Mouse (Mus musculus): Measurements from ENCODE around the gene Slc25a33.
"Not testable (repeated sequence)": the region's sequence is repeated elsewhere in the genome, so short reads cannot be mapped to it uniquely, and the experiment has no call there.

Gene Slc25a33

GRCm38 (mm10) chr4:149763335-149763734 is 10.7 kb downstream of the Slc25a33 start:
- intact Hi-C loops (cut with DNase I) = no loop called here

DNA sequence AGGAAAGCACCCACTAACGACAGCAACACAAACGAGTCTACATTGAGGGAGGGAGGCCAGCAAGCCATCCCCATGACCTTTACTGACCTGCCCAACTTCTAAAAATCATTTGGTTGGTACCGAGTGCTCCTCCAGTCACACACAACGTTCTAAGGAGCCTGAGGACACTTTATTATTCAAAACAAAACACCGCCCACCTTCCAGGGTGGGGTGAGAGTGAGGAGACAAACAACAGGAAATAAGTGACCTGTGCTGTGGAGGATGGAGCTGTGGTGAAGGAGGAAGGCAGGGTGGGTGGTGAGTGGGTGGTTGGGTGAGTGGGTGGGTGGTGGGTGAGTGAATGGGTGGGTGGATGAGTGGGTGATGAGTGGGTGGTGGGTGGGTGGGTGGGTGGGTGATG is 14.6 kb downstream of the Slc25a33 start:
- intact Hi-C loops (cut with DNase I) = no loop called here

- intact Hi-C loops (cut with DNase I) = no loop called here
Measured at GRCm38 (mm10) chr4:149758423-149758822, 15.7 kb downstream of the Slc25a33 start.

DNA sequence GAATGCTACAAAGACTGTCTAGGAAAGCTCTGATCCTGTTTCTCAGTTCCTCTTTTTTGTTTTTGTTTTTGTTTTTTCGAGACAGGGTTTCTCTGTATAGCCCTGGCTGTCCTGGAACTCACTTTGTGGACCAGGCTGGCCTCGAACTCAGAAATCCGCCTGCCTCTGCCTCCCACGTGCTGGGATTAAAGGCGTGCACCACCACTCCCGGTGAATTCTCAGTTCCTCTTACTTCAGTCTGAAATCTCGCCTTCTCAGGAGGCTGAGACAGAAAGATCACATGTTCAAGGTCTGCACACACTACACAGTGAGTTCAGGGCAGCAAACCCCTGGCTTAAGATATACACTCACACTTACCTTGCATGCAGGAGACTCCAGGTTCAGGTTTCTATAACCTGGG is 17.5 kb downstream of the Slc25a33 start:
- intact Hi-C loops (cut with DNase I) = not testable (repeated sequence)

DNA sequence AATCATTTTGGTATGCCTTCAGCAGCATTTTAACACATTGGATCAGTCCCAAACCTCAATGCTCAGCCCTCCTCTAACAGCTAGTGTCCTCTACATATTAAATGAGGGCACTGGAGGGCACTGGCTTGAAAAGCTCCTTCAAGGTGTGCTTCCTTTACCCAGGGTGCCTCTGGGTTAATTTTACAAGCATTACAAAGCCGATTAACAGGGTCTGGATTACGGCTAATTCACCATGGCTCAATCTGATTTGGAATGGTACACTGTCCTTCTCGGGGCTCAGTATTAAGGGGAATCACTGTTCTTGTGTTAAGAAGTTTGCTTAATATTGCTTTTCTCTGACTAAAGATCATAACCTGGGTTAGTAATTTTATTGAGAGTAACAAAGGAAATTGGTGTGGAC is 21.2 kb downstream of the Slc25a33 start:
- intact Hi-C loops (cut with DNase I) = loop anchor here (5.0 kb wide), 1 partner anchor 49 kb away; no protein-coding TSS in a partner anchor

- intact Hi-C loops (cut with DNase I) = loop anchor here (5.0 kb wide), 1 partner anchor 50 kb away; no protein-coding TSS in a partner anchor
Measured at GRCm38 (mm10) chr4:149752124-149752799, 21.8 kb downstream of the Slc25a33 start.

DNA sequence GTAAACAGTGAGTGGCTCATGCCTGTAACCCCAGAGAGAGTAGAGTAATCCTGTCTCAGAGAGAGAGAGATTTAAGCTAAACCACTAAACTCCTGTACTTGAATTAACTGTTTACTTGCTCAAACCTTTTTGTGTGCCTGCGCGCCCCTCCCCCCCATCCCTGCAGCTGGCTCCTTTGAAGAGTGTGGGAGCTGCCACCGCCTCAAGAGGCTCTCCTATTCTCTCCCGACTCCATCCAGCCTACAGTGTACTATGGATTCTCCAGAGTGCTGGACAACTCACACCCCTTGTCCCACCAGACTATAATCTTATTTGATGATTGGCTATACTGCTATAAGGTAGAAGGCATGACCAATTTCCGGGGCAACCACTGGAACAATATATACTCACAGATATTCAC is 23.4 kb downstream of the Slc25a33 start:
- intact Hi-C loops (cut with DNase I) = loop anchor here (5.0 kb wide), 1 partner anchor 52 kb away; no protein-coding TSS in a partner anchor

DNA sequence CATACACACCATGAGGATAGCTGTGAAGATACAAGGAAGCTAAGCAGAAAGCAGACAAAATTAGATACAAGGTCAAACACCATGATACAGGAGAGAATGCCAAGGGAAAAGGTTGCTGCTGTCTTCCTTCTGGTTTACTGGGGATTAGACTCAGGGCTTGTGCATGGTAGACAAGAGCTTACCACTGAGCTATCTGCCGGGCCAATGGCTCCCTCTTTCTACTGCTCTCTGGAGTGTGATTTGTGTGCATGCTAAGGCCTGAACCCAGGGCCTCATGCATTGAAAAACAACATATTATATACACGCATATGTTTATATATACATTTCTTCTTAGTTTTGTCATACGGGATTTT is 24.4 kb downstream of the Slc25a33 start:
- intact Hi-C loops (cut with DNase I) = loop anchor here (5.0 kb wide), 1 partner anchor 53 kb away; no protein-coding TSS in a partner anchor

- intact Hi-C loops (cut with DNase I) = no loop called here
Measured at GRCm38 (mm10) chr4:149749003-149749662, 24.9 kb downstream of the Slc25a33 start.

- intact Hi-C loops (cut with DNase I) = no loop called here
Measured at GRCm38 (mm10) chr4:149744119-149744518, 30.0 kb downstream of the Slc25a33 start.

DNA sequence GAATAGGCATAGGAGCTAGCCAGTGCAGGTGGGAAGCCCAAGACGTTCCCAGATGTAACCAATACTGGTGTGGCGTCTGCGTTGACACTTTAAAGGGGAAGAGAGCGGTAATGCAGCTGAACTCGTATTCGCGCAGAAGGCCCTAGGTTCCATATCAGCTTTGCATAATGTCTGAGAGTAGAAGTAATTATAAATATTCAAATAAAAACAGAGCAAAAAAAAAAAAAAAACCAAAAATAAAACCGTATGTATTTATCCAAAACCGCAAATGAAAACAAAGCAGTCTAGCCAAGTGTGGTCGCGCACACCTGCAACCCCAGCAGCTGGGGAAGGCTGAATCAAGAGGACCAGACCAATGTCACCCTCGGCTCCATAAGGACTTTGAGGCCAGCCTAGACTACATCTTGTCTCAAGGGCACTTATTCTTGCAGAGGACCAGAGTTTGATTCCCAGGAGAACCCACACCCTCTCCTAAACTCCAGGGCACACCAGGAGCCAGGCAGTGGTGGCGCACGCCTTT is 32.0 kb downstream of the Slc25a33 start:
- intact Hi-C loops (cut with DNase I) = no loop called here

- intact Hi-C loops (cut with DNase I) = no loop called here
Measured at GRCm38 (mm10) chr4:149740301-149740700, 33.8 kb downstream of the Slc25a33 start.

- intact Hi-C loops (cut with DNase I) = no loop called here
Measured at GRCm38 (mm10) chr4:149739478-149739877, 34.6 kb downstream of the Slc25a33 start.

DNA sequence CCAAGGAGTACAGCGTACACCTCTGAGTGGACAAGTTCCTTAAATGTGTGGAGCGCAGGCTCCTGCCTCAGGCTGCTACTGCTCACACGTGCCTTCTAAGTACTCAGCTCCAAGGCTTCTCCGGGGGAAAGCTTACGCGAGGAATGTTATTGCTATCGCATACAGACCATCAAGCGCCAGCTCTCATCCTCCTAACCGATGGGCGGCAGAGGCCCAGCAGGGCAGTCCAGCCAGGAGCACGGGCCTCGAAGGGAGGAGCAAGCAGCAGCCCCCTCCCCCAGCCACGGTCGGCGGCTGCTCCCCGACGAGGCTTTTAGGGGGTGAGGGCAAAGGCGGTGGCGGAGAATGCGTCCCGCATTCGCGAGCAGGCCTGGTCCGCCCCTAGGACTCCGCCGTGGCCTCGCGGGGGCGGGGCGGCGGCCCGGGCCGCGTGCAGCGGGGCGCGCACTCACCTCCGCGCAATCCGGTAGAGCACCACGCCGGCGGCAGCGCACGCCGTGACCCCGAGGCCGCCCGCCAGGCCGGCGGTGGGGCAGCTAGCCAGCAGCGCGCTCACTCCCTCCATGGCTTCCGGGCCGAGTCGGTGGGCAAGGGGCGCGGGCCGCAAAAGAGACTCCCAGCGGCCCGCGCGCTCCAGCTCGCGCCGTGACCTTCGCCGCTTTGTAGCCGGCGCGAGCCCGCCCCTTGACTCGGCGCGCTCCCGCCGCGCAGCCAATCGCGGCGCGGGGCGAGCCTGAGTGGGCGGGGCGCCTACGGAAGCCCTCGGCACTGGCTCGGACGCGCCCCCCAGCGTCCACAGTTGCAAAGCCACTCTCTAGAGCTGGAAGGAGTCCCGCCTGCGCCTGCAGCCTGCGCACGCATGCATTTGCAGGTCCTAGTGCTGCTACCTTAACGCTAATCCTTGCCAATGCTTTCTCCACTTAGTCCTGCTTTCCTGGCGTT is 36.4 kb downstream of the Slc25a33 start, which contains the start of gene Tmem201:
Tmem201 (minus strand) TSS at position 662 of the 942 bp plus-strand sequence.
- intact Hi-C loops (cut with DNase I) = no loop called here

DNA sequence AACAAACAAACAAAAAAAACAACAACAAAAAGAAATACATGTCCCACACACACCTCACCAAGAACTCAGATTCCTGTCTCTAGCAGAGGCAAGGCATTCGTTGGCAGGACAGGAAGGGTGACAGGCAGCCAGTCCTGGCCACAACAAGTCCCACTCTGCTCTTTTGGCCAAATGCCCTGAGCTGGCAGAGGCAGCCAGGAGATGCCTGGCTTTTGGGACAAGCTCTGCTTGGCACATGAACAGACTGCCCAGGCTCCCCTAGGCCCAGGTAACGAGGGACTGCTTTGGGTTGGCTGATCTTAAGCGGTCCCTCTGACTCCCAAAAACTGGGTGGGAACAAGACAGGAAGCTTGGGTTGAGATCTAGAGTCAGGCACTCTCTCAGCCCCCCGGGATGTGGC is 37.5 kb downstream of the Slc25a33 start:
- intact Hi-C loops (cut with DNase I) = no loop called here

DNA sequence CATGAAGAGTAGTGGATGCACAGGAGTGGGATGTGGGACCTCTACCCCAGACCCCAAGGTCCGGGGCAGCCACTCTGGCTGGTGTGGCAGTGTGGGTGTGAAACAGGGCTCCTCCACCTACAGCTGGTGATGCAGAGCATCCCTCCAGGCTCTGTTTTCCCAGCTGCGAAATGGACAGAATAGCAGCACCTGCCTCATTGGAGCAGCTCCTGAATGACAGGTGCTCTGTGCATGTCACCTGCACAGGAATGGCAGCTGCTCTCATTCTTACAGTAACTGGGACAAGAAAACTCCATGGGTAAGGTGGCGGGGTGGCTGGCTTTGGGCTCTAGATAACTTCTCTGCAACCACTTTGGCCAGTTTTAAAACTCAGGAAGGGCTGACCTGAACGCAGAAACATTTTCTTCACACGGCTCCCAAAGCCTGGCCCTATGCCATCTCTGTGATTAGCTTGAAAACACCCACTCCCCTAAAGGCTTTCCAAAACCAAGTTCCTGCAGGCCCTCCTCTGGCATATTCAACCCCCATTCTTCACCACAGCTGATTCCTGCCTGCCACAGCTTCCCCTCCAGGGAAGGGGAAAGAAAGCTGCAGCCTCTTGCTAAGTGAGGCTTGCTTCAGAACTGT is 38.3 kb downstream of the Slc25a33 start:
- intact Hi-C loops (cut with DNase I) = no loop called here

- intact Hi-C loops (cut with DNase I) = no loop called here
Measured at GRCm38 (mm10) chr4:149734730-149735475, 39.2 kb downstream of the Slc25a33 start.

- intact Hi-C loops (cut with DNase I) = no loop called here
Measured at GRCm38 (mm10) chr4:149734246-149734645, 39.8 kb downstream of the Slc25a33 start.

DNA sequence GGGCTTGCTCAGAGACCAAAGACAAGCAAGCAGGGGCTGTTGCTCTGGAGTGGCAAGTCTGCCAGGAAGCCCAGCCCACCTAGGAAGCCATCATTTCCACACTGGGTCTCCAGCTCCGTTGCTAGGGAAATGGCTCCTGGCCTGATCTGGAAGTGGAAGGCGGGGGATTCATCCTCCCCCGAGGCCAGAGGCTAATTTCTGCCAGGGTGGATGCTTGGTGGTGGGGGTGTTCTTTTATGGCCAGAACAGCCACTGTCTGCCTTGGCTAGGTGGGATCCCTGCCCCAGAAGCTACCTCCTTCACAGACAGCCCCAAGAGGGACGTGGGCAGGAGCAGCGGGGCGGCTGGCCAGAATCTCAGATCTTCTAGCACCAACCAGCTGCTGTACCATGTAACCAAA is 40.3 kb downstream of the Slc25a33 start:
- intact Hi-C loops (cut with DNase I) = no loop called here

GRCm38 (mm10) chr4:149732800-149733199 is 41.3 kb downstream of the Slc25a33 start:
- intact Hi-C loops (cut with DNase I) = no loop called here

Data from adrenal gland (tissue).